Mouse (Mus musculus): ENCODE data around the gene Bax. TPM values are rescaled to one million over a fixed set of nuclear protein-coding genes. Genes with fewer than 3 reads are reported as not detected.

Gene Bax
- total and polyA plus RNA-seq, 3 experiments: 195 to 273 (median 233) TPM

DNA sequence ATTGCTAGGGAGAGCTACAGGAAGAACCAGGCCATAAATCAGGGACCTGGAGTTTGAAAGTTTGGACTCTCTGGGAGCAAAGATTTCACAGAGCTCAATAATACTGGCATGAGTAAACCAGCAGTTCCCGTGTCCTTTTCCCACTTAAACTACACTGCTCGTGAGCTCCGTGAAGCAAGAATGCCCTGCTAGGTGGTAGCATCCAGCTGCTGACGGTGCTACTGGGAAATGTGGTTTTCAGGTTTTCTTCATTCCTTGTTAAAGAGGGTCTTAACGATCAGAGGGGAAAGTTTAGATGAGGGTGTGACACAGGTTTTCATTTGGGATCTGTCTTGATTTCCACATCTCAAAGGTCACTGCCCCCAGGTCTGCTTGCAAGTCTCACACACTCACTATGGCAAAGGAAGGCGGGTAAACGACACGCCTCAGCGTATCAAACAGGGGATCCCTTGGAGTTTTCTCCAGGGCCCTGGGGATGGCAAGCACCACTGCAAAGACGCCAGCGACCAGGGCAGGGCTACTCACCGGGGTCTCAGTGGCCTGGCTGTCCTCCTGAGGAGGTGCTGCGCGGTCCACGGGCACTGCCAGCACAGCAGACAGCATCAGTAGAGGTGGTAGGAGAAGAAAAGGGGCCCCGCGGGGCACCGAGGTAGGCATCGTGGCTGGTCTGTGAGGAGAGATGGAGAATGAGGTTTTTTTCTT is 42.6 kb upstream of the Bax start:
- no peak for TF ChIP-seq HCFC1 (IDR thresholded peaks at IDR 0.05; ENCODE audit: low read depth, low read length)
- no peak for TF ChIP-seq CTCF (conservative IDR thresholded peaks at IDR 0.05 in 1 of 2, IDR thresholded peaks at IDR 0.05 in 1 of 2; ENCODE audit: low read depth in 2 of 2, low read length in 2 of 2)
- TF ChIP-seq ZMIZ1 (IDR thresholded peaks at IDR 0.05; ENCODE audit: low read depth, low read length): no peak
- TF ChIP-seq MYC (IDR thresholded peaks at IDR 0.05; ENCODE audit: low read depth, low read length): no peak
- no peak for TF ChIP-seq EP300 (IDR thresholded peaks at IDR 0.05; ENCODE audit: low read length)
- no peak for TF ChIP-seq RCOR1 (conservative IDR thresholded peaks at IDR 0.05; ENCODE audit: low read depth, low read length)
- TF ChIP-seq E2F4 (IDR thresholded peaks at IDR 0.05; ENCODE audit: insufficient replicate concordance, low read depth, low read length): no peak
- TF ChIP-seq CHD2 (IDR thresholded peaks at IDR 0.05; ENCODE audit: low read length): no peak
- no peaks in the 10 kb centered on the region for H3K79me2 ChIP-seq (replicated peaks; ENCODE audit: control insufficient read depth, extremely low read depth, insufficient read depth, poor library complexity, severe bottlenecking)

GRCm38 (mm10) chr7:45508561-45508960 is 41.9 kb upstream of the Bax start:
- DNase-seq (ENCODE audit: extremely low read depth): no peak
- Histone ChIP-seq H3K9ac (ENCODE audit: insufficient read depth, low read depth) (no peak overlapping the region), H3K79me2 (replicated peaks; ENCODE audit: control insufficient read depth, extremely low read depth, insufficient read depth, poor library complexity, severe bottlenecking) (no peaks in the 10 kb centered on the region), H3K4me1 (ENCODE audit: control insufficient read depth in 1 of 2, insufficient read depth in 2 of 2) (peaks cover 2 to 16% of the 10 kb centered on the region in 2 experiments; a peak in 3 of 4 replicates), H3K36me3 (replicated peaks in 1 of 2; ENCODE audit: control insufficient read depth in 1 of 2, insufficient read depth in 1 of 2, low read length in 1 of 2) (peaks cover 7 to 43% of the 10 kb centered on the region in 2 experiments), H3K9me3 (replicated peaks; ENCODE audit: low read length) (no peaks in the 10 kb centered on the region), H3K4me3 (replicated peaks in 1 of 3; ENCODE audit: low read depth in 2 of 3, low read length in 2 of 3, poor library complexity in 1 of 3) (no peak overlapping the region), H3K4me2 (ENCODE audit: insufficient read depth, low read depth, poor library complexity, severe bottlenecking) (no peak overlapping the region), H3K27me3 (replicated peaks) (no peaks in the 10 kb centered on the region), H3K27ac (ENCODE audit: insufficient read depth, low read depth) (no peak overlapping the region)
- in situ Hi-C loops (cut with MboI; ENCODE audit: low pct_ligation_motif_present, low pct_unique_long_range_greater_than_20kb, low sequenced_read_pairs) (no loop called here), dilution Hi-C loops (cut with MboI; ENCODE audit: extremely low pct_ligation_motif_present, extremely low pct_unique_long_range_greater_than_20kb, low sequenced_read_pairs) (no loop called here)
- TF ChIP-seq UBTF (IDR thresholded peaks at IDR 0.05; ENCODE audit: low read depth, low read length) (no peak), KAT2A (IDR thresholded peaks at IDR 0.05; ENCODE audit: insufficient replicate concordance, low read length) (no peak), ETS1 (conservative IDR thresholded peaks at IDR 0.05; ENCODE audit: low read depth, low read length) (no peak)

More for the DNA sequence above, 42.6 kb upstream of the Bax start:
- peaks cover 2 to 16% of the 10 kb centered on the region in 2 experiments; a peak in 3 of 4 replicates for H3K4me1 ChIP-seq (ENCODE audit: control insufficient read depth in 1 of 2, insufficient read depth in 2 of 2)
- dilution Hi-C loops (cut with MboI; ENCODE audit: extremely low pct_ligation_motif_present, extremely low pct_unique_long_range_greater_than_20kb, low sequenced_read_pairs) (no loop called here), in situ Hi-C loops (cut with MboI; ENCODE audit: low pct_ligation_motif_present, low pct_unique_long_range_greater_than_20kb, low sequenced_read_pairs) (no loop called here)
- H3K36me3 ChIP-seq (replicated peaks in 1 of 2; ENCODE audit: control insufficient read depth in 1 of 2, insufficient read depth in 1 of 2, low read length in 1 of 2): peaks cover 7 to 36% of the 10 kb centered on the region in 2 experiments
- H3K9ac ChIP-seq (ENCODE audit: insufficient read depth, low read depth): peak overlapping the region; percentile 80
- peak overlapping the region; percentile 68 for H3K4me2 ChIP-seq (ENCODE audit: insufficient read depth, low read depth, poor library complexity, severe bottlenecking)
- no peaks in the 10 kb centered on the region for H3K9me3 ChIP-seq (replicated peaks; ENCODE audit: low read length)
- no peak for DNase-seq (ENCODE audit: extremely low read depth)
- no peak overlapping the region for H3K27ac ChIP-seq (ENCODE audit: insufficient read depth, low read depth)
- no peaks in the 10 kb centered on the region for H3K27me3 ChIP-seq (replicated peaks)
- peak overlapping the region; percentile 82 to 88 (median 87) for H3K4me3 ChIP-seq (replicated peaks in 1 of 3; ENCODE audit: low read depth in 2 of 3, low read length in 2 of 3, poor library complexity in 1 of 3)

DNA sequence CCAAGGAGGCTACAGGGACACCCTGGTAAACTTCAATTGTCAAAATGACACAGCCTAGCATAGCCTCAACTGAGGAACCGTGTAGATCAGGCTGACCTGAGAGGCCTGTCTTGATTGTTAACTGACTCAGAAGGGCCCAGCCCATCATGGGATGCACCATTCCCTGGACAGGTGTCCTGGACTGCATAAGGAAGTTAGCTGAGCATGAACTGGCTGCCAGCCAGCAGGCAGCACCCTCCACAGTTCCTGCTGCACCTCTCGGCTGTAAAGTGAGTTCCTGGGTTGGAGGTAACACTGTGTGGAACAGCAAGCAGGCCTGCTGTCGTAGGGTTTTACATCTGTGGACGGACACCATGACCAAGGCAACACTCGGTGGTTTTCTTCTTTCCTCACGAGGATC is 40.9 kb upstream of the Bax start:
- H3K27ac ChIP-seq (ENCODE audit: insufficient read depth, low read depth): no peak overlapping the region
- no peak overlapping the region for H3K4me2 ChIP-seq (ENCODE audit: insufficient read depth, low read depth, poor library complexity, severe bottlenecking)
- TF ChIP-seq POLR2AphosphoS2 (IDR thresholded peaks at IDR 0.05; ENCODE audit: low read depth, low read length): no peak
- no peak for TF ChIP-seq RAD21 (IDR thresholded peaks at IDR 0.05; ENCODE audit: low read depth, low read length)
- no peak for TF ChIP-seq MYC (IDR thresholded peaks at IDR 0.05; ENCODE audit: low read depth, low read length)
- no peak for TF ChIP-seq MEF2A (IDR thresholded peaks at IDR 0.05; ENCODE audit: borderline replicate concordance, low read depth, low read length)
- no peak for TF ChIP-seq USF1 (IDR thresholded peaks at IDR 0.05; ENCODE audit: low read depth, low read length)
- no peaks in the 10 kb centered on the region for H3K9me3 ChIP-seq (replicated peaks; ENCODE audit: low read length)
- DNase-seq (ENCODE audit: extremely low read depth): no peak
- H3K4me3 ChIP-seq (replicated peaks in 1 of 3; ENCODE audit: low read depth in 2 of 3, low read length in 2 of 3, poor library complexity in 1 of 3): no peak overlapping the region
- peaks cover 10 to 52% of the 10 kb centered on the region in 2 experiments for H3K36me3 ChIP-seq (replicated peaks in 1 of 2; ENCODE audit: control insufficient read depth in 1 of 2, insufficient read depth in 1 of 2, low read length in 1 of 2)
- peaks cover 2 to 16% of the 10 kb centered on the region in 2 experiments; a peak in 3 of 4 replicates for H3K4me1 ChIP-seq (ENCODE audit: control insufficient read depth in 1 of 2, insufficient read depth in 2 of 2)
- H3K79me2 ChIP-seq (replicated peaks; ENCODE audit: control insufficient read depth, extremely low read depth, insufficient read depth, poor library complexity, severe bottlenecking): no peaks in the 10 kb centered on the region
- dilution Hi-C loops (cut with MboI; ENCODE audit: extremely low pct_ligation_motif_present, extremely low pct_unique_long_range_greater_than_20kb, low sequenced_read_pairs) (no loop called here), in situ Hi-C loops (cut with MboI; ENCODE audit: low pct_ligation_motif_present, low pct_unique_long_range_greater_than_20kb, low sequenced_read_pairs) (no loop called here)
- H3K9ac ChIP-seq (ENCODE audit: insufficient read depth, low read depth): no peak overlapping the region
- no peaks in the 10 kb centered on the region for H3K27me3 ChIP-seq (replicated peaks)
